Mouse (Mus musculus) lung, embryonic 15.5 days (tissue): Measurements from ENCODE around the gene Tln2. TPM values are rescaled to one million over a fixed set of nuclear protein-coding genes. Genes with fewer than 3 reads are reported as not detected.

Experiments used
- ATAC-seq: fragments of 200-750 bp; cut with Nextera tagmentation; 2 replicates; pipeline ENCODE4 v1.8.0; 2017; ENCODE audit warnings: moderate number of reproducible peaks, borderline replicate concordance; ENCODE audit not compliant: low FRiP score, low TSS enrichment; ENCODE audit errors: extremely low read depth
- H3K27ac ChIP-seq: fragments of 300-500 bp; sonication (generic); 2 replicates; pipeline ENCODE4 v1.5.1; 2015; ENCODE audit warnings: moderate library complexity, mild to moderate bottlenecking, inconsistent platforms
- H3K27me3 ChIP-seq: fragments of 300-500 bp; sonication (generic); 2 replicates; pipeline ENCODE4 v1.6.1; 2015; ENCODE audit warnings: inconsistent platforms
- H3K36me3 ChIP-seq: fragments of 300-500 bp; sonication (generic); 2 replicates; pipeline ENCODE4 v1.6.1; 2015; ENCODE audit warnings: inconsistent platforms
- H3K4me1 ChIP-seq: fragments of 300-500 bp; sonication (generic); 2 replicates; pipeline ENCODE4 v1.6.1; 2015; ENCODE audit warnings: inconsistent platforms
- H3K4me2 ChIP-seq: fragments of 300-500 bp; sonication (generic); 2 replicates; pipeline ENCODE4 v1.6.1; 2015; ENCODE audit warnings: inconsistent platforms, mild to moderate bottlenecking, moderate library complexity
- H3K4me3 ChIP-seq: fragments of 300-500 bp; sonication (generic); 2 replicates; pipeline ENCODE4 v1.5.1; 2015; ENCODE audit warnings: mild to moderate bottlenecking, inconsistent platforms
- H3K9ac ChIP-seq: fragments of 300-500 bp; sonication (generic); 2 replicates; pipeline ENCODE4 v1.6.1; 2015; ENCODE audit warnings: inconsistent platforms
- H3K9me3 ChIP-seq: fragments of 300-500 bp; sonication (generic); 2 replicates; pipeline ENCODE4 v1.6.1; 2016; ENCODE audit warnings: inconsistent platforms
- WGBS: fragments of 180-500 bp; shearing (Covaris S2); methylation state at CpG from one replicate; pipeline ENCODE4 v1.1.7; 2015; 5-methylcytosine and 5-hydroxymethylcytosine counted together
- polyA plus RNA-seq: library from polyadenylated mRNA; unstranded; fragments of >200 nt; fragmentation: Nextera tagmentation; extraction: Ambion mirVana; gene quantifications from 2 replicates; pipeline ENCODE4 v1.2.1, GENCODE M21; 2015

The Tln2 gene
- 13.7 and 14.1 TPM in 2 replicates for polyA plus RNA-seq

- H3K4me2 ChIP-seq, result no peak within 1 kb of the TSS
- H3K9ac ChIP-seq, result no peak within 1 kb of the TSS
- H3K4me1 ChIP-seq, result no peaks in the 10 kb centered on the region
- H3K27ac ChIP-seq, result no peak within 1 kb of the TSS
- H3K27me3 ChIP-seq, result no peaks in the 10 kb centered on the region
- no peaks in the 10 kb centered on the region for H3K9me3 ChIP-seq
- WGBS, result 81% methylated on average over 4 of the region's 4 CpGs
- H3K4me3 ChIP-seq, result no peak within 1 kb of the TSS
- H3K36me3 ChIP-seq, result no peaks in the 10 kb centered on the region
- no peak for ATAC-seq
Observed at GRCm38 (mm10) chr9:67559603-67560002, at the start of gene Tln2. TSS of gene Tln2 (minus strand) at chr9:67559703.

DNA sequence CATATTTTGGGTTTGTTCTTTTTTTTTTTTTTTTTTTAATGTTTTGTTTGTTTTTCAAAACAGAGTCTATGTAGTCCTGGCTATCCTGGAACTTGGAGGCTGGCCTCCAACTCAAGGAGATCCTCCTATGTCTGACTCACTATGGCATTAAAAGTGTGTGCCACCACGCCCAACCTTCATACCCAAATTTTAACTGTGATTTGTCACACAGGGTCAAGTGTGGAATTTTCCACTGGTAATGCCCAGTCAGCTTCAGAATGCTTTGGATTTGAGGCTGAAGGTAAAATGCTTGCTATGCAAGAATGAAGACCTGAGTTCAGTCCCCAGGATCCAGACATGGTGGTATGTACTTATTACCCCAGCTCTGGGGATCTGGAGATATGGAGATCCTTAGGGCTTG lies 49.7 kb upstream of the Tln2 start:
- Histone ChIP-seq H3K9ac (no peak overlapping the region), H3K36me3 (no peaks in the 10 kb centered on the region), H3K4me1 (peaks cover 8% of the 10 kb centered on the region; the same call in 1 of the 2 replicates), H3K4me2 (no peak overlapping the region), H3K4me3 (no peak overlapping the region), H3K27me3 (no peaks in the 10 kb centered on the region), H3K27ac (no peak overlapping the region), H3K9me3 (no peaks in the 10 kb centered on the region)
- 87% methylated on average over 1 of the region's 1 CpGs for WGBS
- no peak for ATAC-seq

DNA sequence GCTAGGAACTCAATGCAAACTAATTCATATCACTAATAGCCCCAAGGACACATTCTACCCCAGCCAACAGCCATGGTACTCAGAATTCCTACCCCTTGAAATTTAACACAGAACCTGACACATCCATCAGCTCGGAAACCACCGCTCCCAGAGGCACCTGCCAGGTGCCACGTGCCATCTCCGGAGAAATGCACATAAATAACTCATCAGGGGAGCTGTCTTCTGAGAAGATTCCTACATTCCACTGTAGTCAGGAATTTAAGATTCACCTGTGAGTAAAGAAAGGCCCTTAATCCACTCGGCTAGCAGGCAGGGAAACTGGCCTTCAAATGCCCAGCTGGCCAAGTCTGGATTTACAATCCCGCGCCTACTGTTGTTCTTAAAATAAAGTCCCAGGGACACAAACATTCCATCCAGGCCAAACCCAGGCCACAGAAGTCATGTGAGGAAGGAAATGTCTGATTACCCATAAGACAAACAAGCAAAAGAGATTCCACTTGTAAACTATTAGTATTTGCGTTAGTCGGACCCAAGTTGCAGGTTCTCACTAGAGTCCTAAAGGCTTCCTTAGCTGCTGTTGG lies 48.4 kb upstream of the Tln2 start:
- no peak for ATAC-seq
- H3K4me3 ChIP-seq, result no peak overlapping the region
- 65% methylated on average over 9 of the region's 9 CpGs for WGBS
- peaks cover 8% of the 10 kb centered on the region; the same call in 1 of the 2 replicates for H3K4me1 ChIP-seq
- H3K9ac ChIP-seq, result no peak overlapping the region
- no peaks in the 10 kb centered on the region for H3K36me3 ChIP-seq
- H3K27me3 ChIP-seq, result no peaks in the 10 kb centered on the region
- no peaks in the 10 kb centered on the region for H3K9me3 ChIP-seq
- H3K27ac ChIP-seq, result no peak overlapping the region
- H3K4me2 ChIP-seq, result no peak overlapping the region

GRCm38 (mm10) chr9:67607268-67607667 lies 47.8 kb upstream of the Tln2 start:
- H3K36me3 ChIP-seq, result no peaks in the 10 kb centered on the region
- H3K4me2 ChIP-seq, result no peak overlapping the region
- 70% methylated on average over 6 of the region's 6 CpGs for WGBS
- H3K9me3 ChIP-seq, result no peaks in the 10 kb centered on the region
- H3K4me1 ChIP-seq, result peaks cover 8% of the 10 kb centered on the region; the same call in 1 of the 2 replicates
- no peak overlapping the region for H3K4me3 ChIP-seq
- no peak overlapping the region for H3K27ac ChIP-seq
- no peak overlapping the region for H3K9ac ChIP-seq
- no peaks in the 10 kb centered on the region for H3K27me3 ChIP-seq
- no peak for ATAC-seq

- no peak for ATAC-seq
- Histone ChIP-seq H3K4me3 (no peak overlapping the region), H3K4me2 (no peak overlapping the region), H3K4me1 (peaks cover 8% of the 10 kb centered on the region; the same call in 1 of the 2 replicates), H3K27ac (no peak overlapping the region), H3K27me3 (no peaks in the 10 kb centered on the region), H3K36me3 (no peaks in the 10 kb centered on the region), H3K9ac (no peak overlapping the region), H3K9me3 (no peaks in the 10 kb centered on the region)
- 30% methylated on average over 7 of the region's 7 CpGs for WGBS
Observed at GRCm38 (mm10) chr9:67605867-67606435, 46.4 kb upstream of the Tln2 start.

DNA sequence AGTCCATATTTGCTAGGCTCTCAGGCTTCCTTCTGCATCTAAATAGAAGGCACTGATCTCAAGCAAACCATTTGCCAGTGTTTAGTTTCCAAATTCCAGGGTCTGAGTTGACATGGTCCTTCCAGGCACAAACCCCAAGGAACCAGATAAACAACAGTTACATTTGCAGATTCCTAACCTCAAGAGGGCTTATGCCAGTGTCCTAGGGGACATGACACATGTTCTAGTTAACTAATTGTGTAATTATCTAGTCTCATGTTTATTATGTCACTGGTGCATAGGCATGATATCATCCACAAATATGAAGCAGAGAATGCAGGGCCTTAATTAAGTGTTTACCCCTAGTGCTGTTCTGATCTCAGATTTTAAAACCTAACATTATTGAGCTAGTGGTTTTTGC lies 45.4 kb upstream of the Tln2 start:
- H3K4me2 ChIP-seq, result no peak overlapping the region
- H3K4me3 ChIP-seq, result no peak overlapping the region
- no peaks in the 10 kb centered on the region for H3K9me3 ChIP-seq
- peaks cover 8% of the 10 kb centered on the region; the same call in 1 of the 2 replicates for H3K4me1 ChIP-seq
- no peak overlapping the region for H3K9ac ChIP-seq
- H3K36me3 ChIP-seq, result no peaks in the 10 kb centered on the region
- no peak overlapping the region for H3K27ac ChIP-seq
- ATAC-seq, result no peak
- no peaks in the 10 kb centered on the region for H3K27me3 ChIP-seq

DNA sequence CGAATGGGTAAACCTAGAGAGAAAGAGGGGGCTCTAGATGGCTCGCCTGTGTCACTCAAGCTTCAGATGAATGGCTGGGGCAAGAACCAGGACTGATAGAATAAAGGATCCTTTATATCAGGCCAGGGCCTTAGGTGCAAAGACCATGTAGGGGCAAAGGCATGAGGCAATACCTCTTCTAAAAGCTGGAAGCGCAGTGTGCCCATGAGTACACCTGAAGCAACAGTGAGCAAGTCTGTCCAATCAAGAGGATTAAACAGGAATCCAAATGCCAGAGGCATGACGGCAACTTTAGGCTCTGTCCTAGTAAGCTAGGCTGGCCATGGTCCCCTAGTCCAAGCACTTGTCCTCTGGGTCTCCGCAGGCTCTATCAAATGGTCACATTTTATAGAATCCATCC lies 42.8 kb upstream of the Tln2 start:
- Histone ChIP-seq H3K9ac (no peak overlapping the region), H3K4me3 (no peak overlapping the region), H3K4me2 (no peak overlapping the region), H3K4me1 (peaks cover 8% of the 10 kb centered on the region; the same call in 1 of the 2 replicates), H3K27ac (no peak overlapping the region), H3K36me3 (no peaks in the 10 kb centered on the region), H3K9me3 (no peaks in the 10 kb centered on the region), H3K27me3 (no peaks in the 10 kb centered on the region)
- no peak for ATAC-seq
- WGBS, result 60% methylated on average over 5 of the region's 5 CpGs

DNA sequence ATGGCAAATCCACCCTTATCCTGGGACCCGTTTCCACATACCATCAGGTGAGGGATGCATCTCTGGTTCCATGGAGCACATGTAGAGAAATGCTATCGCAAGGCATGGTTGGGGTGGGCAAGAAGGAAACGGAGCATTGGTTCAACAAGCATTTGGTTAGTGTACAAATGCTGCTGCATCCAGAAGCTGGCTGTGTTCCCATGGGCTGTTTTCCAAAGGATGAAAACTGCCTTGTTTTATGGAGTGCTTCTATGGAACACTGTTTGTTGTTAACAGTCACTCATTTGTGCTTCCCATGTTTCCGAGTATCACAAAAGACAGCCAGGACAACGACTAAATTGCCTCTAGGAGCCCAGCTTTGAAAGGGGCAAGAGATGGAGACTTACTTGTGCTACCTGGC lies 35.7 kb upstream of the Tln2 start:
- H3K4me1 ChIP-seq, result peaks cover 9% of the 10 kb centered on the region; the same call in 1 of the 2 replicates
- no peak overlapping the region for H3K4me2 ChIP-seq
- no peak overlapping the region for H3K27ac ChIP-seq
- no peaks in the 10 kb centered on the region for H3K36me3 ChIP-seq
- no peaks in the 10 kb centered on the region for H3K27me3 ChIP-seq
- no peak overlapping the region for H3K9ac ChIP-seq
- ATAC-seq, result no peak
- H3K9me3 ChIP-seq, result no peaks in the 10 kb centered on the region
- no peak overlapping the region for H3K4me3 ChIP-seq
- WGBS, result 71% methylated on average over 5 of the region's 5 CpGs

DNA sequence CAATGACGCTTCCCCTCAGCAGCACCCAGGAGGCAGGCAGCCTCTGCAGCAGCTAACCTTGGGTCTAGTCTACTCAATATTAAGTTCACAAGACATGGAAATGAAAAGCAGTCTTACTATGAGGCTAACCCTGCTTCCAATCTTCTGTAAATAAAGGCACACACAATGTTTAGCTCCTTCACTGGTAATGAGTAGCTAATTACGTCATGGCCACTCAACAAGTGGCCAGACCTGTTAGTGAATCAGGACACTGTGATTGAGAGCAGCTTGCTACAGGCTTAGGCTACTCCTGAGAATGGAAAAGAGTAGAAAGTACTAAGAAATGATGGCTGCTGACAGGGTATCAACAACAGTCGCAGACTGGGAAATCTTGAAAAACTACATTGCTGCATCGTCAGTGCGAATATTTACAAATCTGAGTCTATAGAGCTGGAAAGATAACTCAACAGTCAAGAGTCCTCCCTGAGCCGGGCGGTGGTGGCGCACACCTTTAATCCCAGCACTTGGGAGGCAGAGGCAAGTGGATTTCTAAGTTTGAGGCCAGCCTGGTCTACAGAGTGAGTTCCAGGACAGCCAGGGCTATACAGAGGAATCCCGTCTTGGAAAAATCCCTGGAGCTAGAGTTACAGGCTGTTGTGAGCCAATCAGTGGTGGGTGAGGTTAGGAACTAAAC lies 34.1 kb upstream of the Tln2 start:
- Histone ChIP-seq H3K9ac (no peak overlapping the region), H3K27ac (0 out of 2 replicates have a peak overlapping the region, but pooled peaks have one; percentile 0), H3K4me2 (no peak overlapping the region), H3K27me3 (no peaks in the 10 kb centered on the region), H3K9me3 (no peaks in the 10 kb centered on the region), H3K4me3 (no peak overlapping the region), H3K4me1 (peaks cover 9% of the 10 kb centered on the region; the same call in 1 of the 2 replicates), H3K36me3 (no peaks in the 10 kb centered on the region)
- ATAC-seq, result peak; percentile 46; the same call in 1 of the 2 replicates
- 60% methylated on average over 9 of the region's 9 CpGs for WGBS

GRCm38 (mm10) chr9:67592726-67593125 lies 33.2 kb upstream of the Tln2 start:
- Histone ChIP-seq H3K27ac (no peak overlapping the region), H3K4me1 (peaks cover 9% of the 10 kb centered on the region; the same call in 1 of the 2 replicates), H3K36me3 (no peaks in the 10 kb centered on the region), H3K4me2 (no peak overlapping the region), H3K9ac (no peak overlapping the region), H3K27me3 (no peaks in the 10 kb centered on the region), H3K9me3 (no peaks in the 10 kb centered on the region), H3K4me3 (no peak overlapping the region)
- 68% methylated on average over 5 of the region's 5 CpGs for WGBS
- ATAC-seq, result no peak

DNA sequence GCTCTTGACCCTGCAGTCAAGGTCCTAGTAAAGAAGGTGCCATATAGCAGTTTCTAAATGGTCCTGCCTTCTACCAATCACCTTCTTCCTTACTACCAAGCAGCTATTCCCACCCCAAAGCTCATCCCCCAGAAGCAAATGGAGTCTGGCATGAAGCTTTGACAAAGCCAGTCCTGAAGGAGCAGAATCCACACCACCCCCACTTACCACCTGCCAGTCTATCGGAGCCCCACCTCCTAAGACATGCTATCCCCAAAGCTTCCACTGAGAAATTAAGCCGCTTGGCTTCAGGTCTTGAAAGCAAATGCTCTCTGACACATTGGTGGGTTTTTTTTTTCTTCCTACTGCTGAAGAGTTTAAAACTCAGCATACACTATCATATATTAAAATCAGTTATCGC lies 27.6 kb upstream of the Tln2 start:
- WGBS, result 87% methylated on average over 3 of the region's 3 CpGs
- Histone ChIP-seq H3K9me3 (no peaks in the 10 kb centered on the region), H3K27ac (no peak overlapping the region), H3K27me3 (no peaks in the 10 kb centered on the region), H3K9ac (no peak overlapping the region), H3K4me1 (peaks cover 18% of the 10 kb centered on the region), H3K4me3 (no peak overlapping the region), H3K4me2 (no peak overlapping the region), H3K36me3 (no peaks in the 10 kb centered on the region)
- ATAC-seq, result no peak

DNA sequence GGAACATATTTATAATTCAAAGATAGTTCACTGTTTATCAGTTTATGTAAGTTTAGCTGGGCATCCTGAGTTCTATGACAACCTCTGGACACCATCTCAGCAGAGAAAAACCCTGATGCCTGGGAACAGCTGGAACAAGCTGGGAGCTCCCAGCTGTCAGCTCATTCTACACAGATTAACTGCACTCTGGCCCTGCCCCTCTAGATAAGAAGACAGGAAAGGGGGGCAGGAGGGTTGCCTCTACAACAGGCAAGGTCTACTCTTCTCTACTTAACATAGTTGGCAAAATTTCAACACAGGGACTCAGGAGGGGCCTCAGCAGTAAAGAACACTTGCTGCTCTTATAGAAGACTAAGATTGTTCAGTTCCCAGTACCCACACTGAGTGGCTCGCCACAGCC lies 27.0 kb upstream of the Tln2 start:
- Histone ChIP-seq H3K4me3 (no peak overlapping the region), H3K4me1 (peaks cover 18% of the 10 kb centered on the region), H3K27ac (no peak overlapping the region), H3K9ac (no peak overlapping the region), H3K4me2 (no peak overlapping the region), H3K36me3 (no peaks in the 10 kb centered on the region), H3K9me3 (no peaks in the 10 kb centered on the region), H3K27me3 (no peaks in the 10 kb centered on the region)
- peak; percentile 58; the same call in 1 of the 2 replicates for ATAC-seq
- 27% methylated on average over 1 of the region's 1 CpGs for WGBS
